Mouse (Mus musculus): Measurements from ENCODE around the gene Tnks1bp1.

Tnks1bp1 gene

DNA sequence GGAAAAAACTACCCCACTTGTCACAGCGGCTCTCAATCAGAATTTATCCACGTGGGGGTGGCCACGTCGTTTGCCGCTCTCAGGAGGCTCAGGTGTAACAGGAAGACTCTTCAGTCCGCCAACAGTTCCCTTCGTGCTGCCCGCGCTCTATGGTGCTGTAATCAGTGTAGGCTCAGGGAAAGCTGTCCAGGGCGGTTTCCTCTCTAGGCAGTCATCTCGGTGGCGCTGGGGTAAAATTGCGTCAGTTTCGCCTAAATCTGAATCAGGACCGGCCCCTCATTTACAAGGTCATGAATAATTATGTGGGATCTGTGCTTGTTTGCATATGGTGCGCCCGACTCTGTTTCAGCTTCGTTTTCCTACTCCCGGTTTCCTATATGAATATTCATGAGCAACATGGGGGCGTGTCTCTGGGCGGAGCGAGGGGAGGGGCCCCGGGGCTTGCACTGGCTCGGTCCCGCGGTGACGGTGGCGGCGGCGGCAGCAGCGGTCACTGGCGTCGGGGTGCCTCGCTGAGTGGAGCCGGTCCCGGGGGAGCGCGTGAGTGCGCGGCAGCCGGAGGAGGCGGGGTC lies at the start of gene Tnks1bp1:
Gene Tnks1bp1 (plus strand): TSS at position 427 of the 572 bp plus-strand sequence.
- peak; percentile 97 for DNase-seq (ENCODE audit: low spot score)

DNA sequence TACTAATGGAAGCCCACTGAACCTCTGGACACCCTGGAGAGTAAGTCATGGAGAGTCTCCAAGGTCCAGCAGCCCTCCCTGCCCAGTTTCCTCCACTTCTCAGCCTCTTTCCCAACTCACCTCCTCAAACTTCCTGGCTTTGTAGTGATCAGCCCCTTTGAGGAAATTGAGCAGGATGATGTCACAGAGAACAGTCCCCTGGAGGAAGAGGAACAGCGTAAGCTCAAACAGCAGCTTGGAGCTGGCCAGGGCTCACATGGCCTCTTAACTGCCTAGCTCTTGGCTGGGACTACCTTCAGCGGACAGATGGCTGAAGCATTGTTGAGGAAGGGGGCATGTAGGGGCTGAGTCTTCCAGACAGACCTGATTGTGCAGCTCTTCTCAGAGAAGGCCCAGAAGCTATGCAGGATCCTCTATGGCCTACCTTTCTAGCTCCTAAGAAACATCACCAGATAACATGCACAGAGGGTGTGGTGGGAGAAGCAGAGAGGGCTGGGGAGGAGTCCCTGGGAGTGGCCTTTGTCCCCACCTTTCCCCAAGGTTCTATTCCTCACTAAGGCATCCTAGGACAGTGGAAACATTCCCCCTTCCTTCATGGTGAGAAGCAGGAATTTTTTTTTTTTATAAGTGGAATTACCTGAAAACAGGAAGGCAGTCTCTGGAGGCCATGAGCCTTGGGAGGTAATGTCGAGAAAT lies 48.2 kb upstream of the Tnks1bp1 start:
- no peak for DNase-seq (ENCODE audit: low spot score)

DNA sequence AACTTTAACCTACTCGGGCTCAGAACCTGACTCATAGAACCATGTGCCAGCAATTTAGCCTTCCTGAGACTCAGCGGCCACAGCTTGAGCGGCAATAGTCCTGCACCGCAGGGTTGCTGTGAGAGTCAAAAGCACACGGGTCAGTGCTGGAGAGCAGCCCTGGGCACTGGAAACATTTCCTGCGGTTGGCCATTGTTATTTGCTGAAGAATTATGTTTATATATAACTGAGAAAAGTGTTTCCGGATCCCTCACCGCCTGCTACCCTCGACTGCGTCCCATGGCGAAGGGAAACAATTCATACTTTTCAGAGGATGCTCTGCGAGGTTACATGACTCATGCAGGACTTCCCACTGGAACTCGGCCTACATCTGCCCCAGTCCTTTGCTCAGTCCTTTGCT lies 46.3 kb upstream of the Tnks1bp1 start:
- no peak for DNase-seq (ENCODE audit: low spot score)

DNA sequence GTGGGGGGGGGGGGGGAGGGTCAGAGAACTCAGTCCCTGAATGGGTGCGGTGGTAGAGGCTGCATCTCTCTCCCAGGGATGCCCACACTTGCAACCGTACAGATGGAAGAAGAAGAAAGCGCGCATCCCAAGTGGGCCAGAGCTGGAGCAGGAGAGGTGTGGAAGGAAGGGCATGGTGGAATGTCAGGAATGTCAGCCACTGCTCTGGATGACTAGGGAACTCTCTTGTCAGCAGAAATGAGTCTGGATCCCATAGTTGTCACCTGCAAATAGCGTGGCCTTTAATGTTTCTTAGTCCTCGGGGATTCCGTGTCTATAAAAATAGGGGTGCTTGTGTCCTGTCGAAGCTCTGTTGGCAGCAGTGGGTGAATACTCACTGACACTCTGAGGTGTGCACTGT lies 45.2 kb upstream of the Tnks1bp1 start:
- no peak for DNase-seq (ENCODE audit: low spot score)

DNA sequence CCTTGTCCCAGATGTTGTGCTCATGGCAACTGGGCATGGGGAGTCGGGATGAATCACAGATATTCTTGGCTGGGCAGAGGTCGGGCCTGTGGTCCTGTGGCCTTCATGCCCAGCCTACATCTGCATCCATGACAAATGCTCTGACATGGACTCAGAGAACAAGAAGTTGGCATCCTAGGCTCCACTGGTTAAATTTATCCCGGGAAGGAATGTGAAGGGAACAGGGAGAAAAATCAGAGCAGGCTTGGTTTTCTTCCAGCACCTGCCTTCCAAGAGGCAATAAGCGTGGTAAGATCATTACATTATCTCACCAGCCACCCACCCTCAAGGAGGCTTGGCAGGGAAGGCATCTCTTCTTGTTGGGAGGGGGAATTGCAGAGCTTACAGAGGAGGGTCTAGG lies 43.5 kb upstream of the Tnks1bp1 start:
- no peak for DNase-seq (ENCODE audit: low spot score)

DNA sequence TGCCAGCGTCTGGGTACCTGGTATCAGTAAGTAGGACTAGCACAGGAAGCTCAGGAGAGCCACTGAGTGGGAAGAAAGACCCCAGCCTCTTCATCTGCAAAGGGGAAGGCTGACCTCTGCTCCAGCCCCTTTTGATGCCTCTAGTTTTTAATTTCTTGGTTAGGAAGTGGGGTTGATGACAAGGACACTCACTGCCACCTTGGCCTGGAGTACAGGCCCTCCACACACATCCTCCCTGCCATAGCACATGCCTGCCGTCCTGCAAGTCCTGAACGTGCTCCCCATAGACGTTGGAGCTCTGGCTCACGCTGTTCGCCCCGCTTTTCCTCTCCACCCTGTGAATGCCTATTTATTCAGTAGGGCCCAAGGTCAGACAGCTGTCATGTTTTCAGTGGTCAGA lies 41.2 kb upstream of the Tnks1bp1 start:
- no peak for DNase-seq (ENCODE audit: low spot score)

DNA sequence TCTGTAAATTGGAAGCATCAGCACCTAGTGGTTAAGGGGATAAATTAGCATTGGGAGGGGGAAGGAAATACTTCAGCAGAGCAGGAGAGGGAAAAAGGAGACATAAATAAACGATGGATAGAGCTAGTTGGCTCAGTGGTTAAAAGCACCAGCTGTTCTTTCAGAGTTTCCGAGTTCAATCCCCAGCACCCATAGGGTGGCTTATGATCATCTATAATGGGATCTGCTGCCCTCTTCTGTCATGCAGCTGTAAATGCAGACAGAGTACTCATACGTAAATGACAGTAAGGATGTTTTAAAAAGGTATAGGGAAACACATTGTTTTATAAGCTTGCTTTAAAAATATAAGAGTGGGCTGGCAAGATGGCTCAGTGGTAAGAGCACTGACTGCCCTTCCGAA lies 40.1 kb upstream of the Tnks1bp1 start:
- no peak for DNase-seq (ENCODE audit: low spot score)

DNA sequence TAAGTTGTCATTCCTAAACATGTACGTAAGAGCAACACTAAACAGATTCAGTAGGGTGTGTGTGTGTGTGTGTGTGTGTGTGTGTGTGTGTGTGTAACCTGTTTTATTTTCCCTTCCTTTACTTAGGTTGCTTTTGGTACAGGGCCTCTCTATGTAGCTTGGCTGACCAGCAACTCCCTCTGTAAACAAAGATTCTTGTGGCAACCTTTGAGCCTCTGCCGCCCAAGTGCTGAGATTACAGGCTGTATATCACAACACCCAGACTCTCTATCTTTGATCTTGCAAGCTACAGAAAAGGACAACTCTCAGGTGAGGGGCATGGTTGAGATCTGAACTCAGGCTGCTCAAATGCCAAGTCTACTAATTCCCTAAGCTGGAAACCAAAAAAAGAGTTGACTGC lies 38.6 kb upstream of the Tnks1bp1 start:
- DNase-seq (ENCODE audit: low spot score): no peak

DNA sequence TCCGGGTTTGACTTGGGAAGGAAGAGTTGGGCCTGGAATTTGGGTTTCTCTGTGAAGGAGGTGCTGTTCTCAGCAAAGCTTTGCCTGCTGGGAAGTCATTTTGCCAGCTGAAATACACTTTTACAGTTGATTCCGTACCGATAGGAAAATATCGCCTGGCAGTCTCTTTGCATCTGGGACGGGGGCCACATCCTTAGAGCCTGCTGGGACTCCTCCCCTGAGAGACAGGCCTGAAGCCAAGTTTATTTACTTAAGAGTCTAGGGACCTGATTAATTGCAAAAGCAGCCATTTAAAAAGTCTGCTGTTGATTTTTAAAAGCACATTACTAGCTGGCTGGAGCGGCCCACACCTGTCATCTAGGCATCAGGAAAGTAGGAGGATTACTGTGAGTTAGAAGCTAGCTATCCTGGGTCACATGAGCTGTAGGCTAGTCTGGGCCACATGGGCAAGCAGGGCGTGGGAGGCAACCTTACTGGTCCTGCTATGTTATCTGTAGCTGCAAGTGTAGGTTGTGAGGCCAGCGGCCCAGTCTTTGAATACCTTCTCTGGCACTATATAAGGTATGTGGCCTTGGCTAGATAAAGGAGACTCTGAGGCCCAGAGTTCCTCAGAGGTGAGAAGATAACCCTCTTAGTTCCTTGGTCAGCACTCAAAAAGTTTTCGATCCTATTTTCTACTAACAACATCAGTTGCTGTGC lies 35.8 kb upstream of the Tnks1bp1 start:
- no peak for DNase-seq (ENCODE audit: low spot score)

DNA sequence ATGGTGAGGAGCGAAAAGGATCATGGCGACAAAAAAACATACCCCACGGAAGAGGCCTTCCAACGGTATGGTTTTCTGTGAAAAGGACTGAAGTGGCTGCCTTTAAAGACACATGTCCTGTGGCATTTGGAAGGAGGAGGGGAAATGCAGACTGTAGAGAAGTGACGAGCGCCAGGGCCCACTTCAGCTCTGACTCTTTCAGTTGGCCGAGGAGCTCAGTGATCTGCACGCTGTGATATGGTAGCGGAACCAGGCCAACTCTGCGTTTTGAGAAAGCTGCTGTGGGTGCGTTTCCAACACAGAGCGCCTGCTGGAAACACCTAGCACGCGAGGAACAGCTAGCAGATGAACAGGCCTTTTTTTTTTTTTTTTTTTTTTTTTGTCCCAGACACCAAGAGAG lies 35.1 kb upstream of the Tnks1bp1 start:
- DNase-seq (ENCODE audit: low spot score): no peak

DNA sequence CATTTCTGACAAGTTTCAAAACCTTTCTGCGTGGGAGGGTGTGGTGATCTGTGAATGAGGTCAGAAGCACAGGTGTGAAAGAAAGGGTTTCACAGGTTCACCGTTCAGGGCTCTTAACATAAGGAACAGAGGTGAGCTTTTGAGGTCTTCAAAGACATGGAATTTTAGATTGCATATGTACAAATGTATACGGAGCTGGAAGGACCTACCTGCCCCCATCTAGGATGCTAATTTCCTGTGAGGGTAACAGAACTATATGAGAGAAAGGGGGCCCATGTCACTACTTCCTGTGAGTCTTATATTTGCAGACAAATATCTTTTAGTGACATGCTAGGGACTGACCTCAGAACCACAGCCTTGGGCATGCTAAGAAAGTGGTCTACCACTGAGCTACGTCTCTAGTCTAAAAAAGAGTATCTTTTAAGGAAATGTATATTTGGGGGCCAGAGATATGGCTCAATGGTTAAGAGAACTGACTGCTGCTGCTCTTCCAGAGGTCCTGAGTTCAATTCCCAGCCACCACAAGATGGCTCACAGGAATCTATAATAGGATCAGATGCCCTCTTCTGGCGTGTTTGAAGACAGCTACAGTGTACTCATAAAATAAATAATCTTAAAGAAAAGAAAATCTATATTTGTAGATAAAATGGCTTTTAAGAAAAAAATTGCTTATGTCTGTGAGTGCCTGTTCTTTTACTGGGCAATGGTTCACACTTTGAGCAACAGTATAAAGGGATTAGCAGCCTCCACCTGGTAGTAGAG lies 33.8 kb upstream of the Tnks1bp1 start:
- no peak for DNase-seq (ENCODE audit: low spot score)

DNA sequence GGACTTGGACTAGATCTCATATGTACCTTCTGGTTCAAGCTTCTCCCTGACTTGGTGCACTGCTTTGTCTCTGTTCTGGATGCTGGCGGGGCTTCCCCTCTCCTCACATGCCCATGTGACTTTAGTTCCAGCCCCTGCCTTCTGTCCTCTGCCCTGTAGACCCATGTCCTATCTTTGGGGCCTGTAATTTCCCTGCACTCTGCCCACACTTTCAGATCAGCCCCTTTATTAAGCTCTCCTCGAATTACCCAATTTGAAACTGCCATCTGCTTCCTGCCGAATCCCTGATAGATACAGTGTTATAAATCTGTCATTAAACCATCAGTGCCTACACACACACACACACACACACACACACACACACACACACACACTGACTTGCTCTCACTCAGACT lies 33.2 kb upstream of the Tnks1bp1 start:
- DNase-seq (ENCODE audit: low spot score): no peak

DNA sequence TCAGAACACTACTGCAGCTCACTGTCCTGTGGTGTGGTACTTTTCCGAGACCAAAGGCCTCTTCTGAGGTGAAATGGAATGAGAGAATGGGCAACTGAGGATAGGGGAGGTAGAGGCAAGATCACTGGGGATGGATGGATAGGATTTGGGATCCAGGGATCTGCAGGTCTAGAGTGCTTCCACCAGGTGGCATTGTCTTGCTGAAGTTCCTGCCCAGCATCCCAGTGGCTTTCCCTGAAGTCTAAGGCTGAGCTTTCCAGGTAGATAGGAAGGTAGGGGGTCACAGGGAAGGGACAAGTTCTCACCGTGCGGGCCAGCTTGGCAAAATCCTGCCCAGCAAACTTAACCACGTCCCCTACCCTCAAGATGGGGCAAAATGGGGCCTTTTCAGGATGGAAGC lies 25.8 kb upstream of the Tnks1bp1 start:
- DNase-seq (ENCODE audit: low spot score): no peak

DNA sequence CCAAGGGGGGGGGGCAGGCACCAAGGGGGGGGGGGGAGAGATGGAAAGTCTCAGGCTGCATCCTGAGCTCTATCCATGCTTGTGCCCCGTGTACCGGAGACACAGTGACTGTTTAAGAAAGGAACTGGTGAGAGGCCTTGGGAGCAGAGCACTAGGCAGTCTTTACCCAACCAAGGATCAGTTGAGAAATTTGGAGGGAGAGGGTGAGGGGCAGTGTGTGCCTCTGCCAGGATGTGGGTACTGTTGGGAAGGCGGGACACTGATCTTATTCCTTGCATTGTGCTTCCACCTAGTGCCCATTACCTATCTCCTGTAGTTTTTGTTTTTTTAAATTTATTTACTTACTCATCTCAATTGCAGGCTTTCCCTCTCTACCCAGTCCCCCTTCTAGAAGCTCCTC lies 21.6 kb upstream of the Tnks1bp1 start:
- DNase-seq (ENCODE audit: low spot score): no peak

DNA sequence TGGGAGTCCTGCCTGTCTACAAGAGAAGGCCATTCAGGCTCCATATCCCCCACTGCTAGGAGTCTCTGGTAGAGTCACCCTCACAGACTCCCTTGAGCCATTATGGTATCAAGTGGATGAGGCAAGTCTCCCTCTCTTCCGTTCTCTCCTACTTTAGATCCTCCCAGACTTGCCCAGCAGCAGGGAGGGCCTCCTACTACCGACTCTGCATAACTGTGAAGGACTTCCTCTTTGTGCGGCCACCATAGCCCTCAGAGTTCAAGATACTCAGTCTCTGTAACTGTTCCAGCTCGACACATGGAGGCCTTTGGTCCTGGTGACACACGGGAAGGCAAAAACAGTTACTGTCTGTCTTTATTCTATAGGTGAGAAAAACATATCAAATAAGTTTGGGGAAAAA lies 20.5 kb upstream of the Tnks1bp1 start:
- DNase-seq (ENCODE audit: low spot score): no peak

DNA sequence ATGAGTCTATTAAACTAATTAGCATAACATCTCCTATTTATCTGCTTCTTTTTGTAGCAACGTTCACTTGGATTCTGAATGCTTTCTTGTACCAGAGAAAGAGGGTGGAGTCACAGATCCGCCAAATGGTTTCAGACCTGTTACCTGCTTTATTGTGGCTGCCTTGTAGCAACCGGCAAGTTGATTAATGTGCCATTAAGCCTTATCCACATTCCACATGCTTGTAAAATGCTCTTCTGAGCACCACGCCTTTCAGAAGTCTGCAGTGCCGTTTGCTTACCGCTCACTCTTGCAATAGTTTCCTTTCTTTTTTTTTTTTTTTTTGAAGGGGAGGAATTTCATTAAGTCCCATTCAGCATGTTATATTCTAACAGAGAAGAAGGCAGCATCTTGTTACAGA lies 17.9 kb upstream of the Tnks1bp1 start:
- DNase-seq (ENCODE audit: low spot score): no peak

DNA sequence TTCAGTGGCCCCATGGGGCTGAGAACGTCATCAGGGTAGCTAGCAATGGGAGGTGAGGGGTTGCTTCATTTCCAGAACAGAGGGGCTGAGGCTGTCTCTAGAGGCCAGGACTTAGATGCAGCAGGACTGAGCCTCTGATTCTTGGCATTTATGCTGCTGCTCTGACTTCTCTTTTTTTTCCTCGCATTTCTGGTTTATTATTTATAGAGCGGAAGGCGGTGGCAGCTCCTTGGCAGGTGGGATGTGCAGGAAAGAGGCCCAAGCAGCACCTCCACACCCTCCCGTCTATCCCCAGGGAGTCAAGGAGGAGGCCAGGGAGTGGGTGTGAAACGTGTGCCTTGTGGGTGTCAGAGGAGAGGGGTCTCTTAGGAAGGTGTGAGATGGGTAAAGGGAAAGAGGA lies 16.8 kb upstream of the Tnks1bp1 start:
- DNase-seq (ENCODE audit: low spot score): no peak

DNA sequence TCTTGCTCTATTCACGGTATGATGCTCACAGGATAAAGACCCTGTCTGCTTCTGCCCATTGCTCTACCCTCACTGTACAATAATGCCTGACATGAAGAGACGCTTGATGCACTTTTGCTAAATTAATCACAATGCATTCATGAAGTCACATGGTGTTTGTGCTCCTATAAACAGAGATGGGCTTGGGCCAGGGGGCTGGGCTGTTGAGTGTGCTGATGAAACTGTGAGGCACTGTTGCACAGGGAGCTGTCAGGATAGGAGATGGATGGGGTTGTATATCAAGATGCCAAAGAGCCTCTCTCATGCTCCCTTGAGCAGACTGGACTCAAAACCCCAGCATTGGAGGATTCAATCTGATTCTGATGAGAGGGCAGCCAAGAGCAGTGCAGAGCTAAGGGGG lies 14.7 kb upstream of the Tnks1bp1 start:
- DNase-seq (ENCODE audit: low spot score): no peak

DNA sequence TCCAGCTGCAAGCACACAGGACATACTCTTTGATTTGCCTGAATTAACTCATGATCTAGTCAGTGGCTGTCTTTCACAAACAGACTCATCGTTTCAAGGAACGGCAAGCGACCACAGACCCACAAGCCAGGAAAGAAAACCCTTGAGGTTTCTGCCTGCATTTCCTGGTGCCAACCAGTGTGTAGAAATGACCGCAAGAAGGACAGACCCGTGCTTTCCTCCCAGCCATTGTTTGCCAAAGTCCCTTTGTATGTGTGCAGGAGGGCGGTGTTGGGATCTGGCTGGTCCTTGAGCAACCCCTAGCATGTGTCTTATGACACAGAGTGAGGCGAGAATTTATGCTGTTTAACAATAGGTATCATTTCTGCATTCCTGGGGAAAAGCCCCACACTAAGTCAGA lies 13.7 kb upstream of the Tnks1bp1 start:
- no peak for DNase-seq (ENCODE audit: low spot score)

DNA sequence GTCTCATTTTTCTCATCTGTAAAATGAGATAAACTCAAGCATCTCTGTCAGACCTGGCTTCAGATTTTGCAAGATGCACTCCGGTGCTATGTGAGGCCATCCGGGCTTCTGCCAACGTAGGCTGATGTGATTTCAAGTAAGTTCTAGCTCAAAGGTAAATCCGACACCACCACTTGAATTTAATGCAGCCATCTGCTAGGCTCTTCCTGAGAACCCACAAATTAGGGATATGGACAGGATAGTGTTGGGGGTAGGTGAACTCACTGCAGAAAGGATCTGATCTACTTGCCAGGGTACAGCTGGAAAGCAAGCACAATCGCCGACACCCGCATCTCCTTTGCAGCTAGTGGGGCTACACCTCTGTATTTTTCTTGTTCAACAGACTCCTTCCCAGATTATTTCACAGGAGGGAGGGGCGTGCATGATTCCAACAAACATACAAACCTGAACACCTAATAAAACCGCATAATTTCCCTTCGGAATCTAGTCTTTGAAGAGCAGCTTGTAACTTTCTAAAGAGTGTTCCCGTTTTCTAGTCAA lies 11.2 kb upstream of the Tnks1bp1 start:
- DNase-seq (ENCODE audit: low spot score): no peak

DNA sequence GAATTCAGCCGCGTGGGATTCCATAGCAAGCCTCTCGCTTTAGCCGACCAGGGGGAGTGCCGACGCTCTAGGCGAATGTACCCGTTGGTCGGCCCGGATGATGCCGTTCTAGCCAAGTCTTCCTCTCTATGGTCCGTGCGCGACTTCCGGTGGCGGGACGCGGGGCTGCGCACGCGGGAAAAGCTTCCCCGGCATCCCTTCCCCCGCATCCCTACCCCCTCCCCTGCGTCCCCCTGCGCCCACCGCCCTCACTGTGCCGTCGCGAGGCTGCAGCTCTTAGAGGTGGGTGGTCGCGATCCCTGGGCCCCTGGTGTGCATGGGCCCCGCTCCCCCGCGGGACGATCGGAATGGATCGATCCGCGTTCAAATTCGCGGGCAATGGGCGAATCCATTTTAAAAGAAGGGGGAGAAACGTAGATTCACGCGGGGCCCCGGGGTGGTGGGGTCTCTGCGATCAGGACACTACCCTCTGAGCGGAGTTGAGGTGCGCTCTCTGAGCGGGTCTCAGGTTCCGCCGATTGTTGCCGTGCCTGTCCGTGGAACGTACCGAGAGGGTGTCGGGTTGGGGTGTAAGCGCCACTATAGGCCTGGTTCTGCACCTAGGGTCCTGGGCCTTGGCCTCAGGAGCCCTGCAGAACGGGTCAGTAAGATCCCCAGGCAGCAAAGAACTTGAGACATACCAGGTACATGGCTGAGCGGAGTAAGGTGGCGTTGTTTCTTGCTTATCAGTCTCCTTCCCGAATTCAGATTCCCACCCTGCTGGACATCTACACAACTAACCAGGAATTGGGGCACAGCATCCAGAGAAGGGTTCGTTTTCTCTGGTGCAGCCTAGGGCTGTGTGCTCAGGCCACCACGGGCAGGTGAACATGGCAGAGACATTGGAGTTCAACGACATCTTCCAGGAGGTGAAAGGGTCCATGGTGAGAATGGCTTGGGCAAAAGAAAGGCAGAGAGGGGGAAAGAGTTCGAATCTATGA lies 10.5 kb upstream of the Tnks1bp1 start, which contains the start of the genes Ssrp1 and P2rx3:
Gene Ssrp1 (plus strand): TSS at position 188 of the 980 bp plus-strand sequence.
Gene P2rx3 (minus strand): TSS at position 416 of the 980 bp plus-strand sequence.
- peak; percentile 88 for DNase-seq (ENCODE audit: low spot score)
